Mouse (Mus musculus): ENCODE results near the gene Armc12. TPM values are rescaled to one million over a fixed set of nuclear protein-coding genes. Genes with fewer than 3 reads are reported as not detected.

Armc12 gene
- polyA plus RNA-seq, 1 experiment: not detected

DNA sequence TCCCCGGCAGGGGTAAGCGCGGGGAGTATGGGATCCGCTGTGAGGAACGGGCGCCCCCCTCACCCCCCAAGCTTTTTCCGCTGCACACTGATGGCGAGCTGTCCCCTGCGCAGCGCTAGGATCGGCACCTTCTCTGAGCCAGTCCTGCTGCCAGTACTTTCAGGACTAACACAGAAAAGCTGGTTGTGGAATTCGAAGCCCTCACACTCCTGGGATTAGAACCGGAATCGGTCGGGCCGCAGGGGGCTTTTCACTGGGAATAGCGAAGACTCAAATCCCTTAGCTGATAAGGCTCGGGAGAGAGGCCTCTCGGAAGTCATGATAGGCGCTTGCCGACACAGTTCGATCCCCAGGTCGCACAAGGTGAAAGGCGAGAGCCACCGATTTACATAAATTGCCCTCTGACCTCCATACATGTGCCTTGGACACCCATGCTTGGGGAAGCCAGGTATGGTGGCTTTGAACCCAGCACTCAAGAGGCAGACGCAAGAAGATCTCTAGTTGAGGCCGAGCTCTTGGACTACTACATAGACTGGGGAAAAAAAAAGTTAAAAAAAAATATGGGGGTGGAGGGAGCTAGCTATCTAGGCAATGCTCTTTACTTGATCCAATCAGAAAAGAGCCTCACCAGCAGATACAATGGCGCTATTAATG is 7.1 kb upstream of the Armc12 start:
- H3K79me2 ChIP-seq (ENCODE audit: control insufficient read depth, insufficient read depth): no peaks in the 10 kb centered on the region
- no peaks in the 10 kb centered on the region for H3K36me3 ChIP-seq (ENCODE audit: control insufficient read depth, insufficient read depth)
- peak overlapping the region; percentile 90 for H3K4me2 ChIP-seq (ENCODE audit: low read depth)
- H3K27me3 ChIP-seq (ENCODE audit: control insufficient read depth, insufficient read depth, insufficient read length): no peaks in the 10 kb centered on the region
- H3ac ChIP-seq (ENCODE audit: control insufficient read depth, insufficient read length): no peak overlapping the region
- H3K4me3 ChIP-seq: peak overlapping the region; percentile 21
- TF ChIP-seq MYOD1 (IDR thresholded peaks at IDR 0.05; ENCODE audit: control insufficient read depth in 1 of 3, insufficient read length in 2 of 3, low read depth in 2 of 3): no peak
- TF ChIP-seq CEBPB (IDR thresholded peaks at IDR 0.05; ENCODE audit: insufficient read depth, poor library complexity, severe bottlenecking): no peak
- no peak for TF ChIP-seq TCF12 (IDR thresholded peaks at IDR 0.05; ENCODE audit: insufficient read depth, poor library complexity, severe bottlenecking)
- TF ChIP-seq SRF (IDR thresholded peaks at IDR 0.05; ENCODE audit: control insufficient read depth, insufficient read length, low read depth): no peak
- no peak for TF ChIP-seq REST (IDR thresholded peaks at IDR 0.05; ENCODE audit: insufficient read depth, insufficient read length)
- no peak for TF ChIP-seq MYOG (IDR thresholded peaks at IDR 0.05; ENCODE audit: control insufficient read depth in 1 of 3, insufficient read depth in 1 of 3, insufficient read length in 2 of 3, low read depth in 2 of 3)

- Histone ChIP-seq H3K4me2 (ENCODE audit: low read depth) (no peak overlapping the region), H3K4me3 (no peak overlapping the region), H3K79me2 (ENCODE audit: control insufficient read depth, insufficient read depth) (no peaks in the 10 kb centered on the region), H3K27me3 (ENCODE audit: control insufficient read depth, insufficient read depth, insufficient read length) (no peaks in the 10 kb centered on the region), H3K36me3 (ENCODE audit: control insufficient read depth, insufficient read depth) (no peaks in the 10 kb centered on the region), H3ac (ENCODE audit: control insufficient read depth, insufficient read length) (no peak overlapping the region)
- no peak for TF ChIP-seq E2F4 (IDR thresholded peaks at IDR 0.05; ENCODE audit: insufficient read depth)
- TF ChIP-seq SRF (IDR thresholded peaks at IDR 0.05; ENCODE audit: control insufficient read depth, insufficient read length, low read depth): no peak
- no peak for TF ChIP-seq TCF12 (IDR thresholded peaks at IDR 0.05; ENCODE audit: insufficient read depth, poor library complexity, severe bottlenecking)
- no peak for TF ChIP-seq MAX (IDR thresholded peaks at IDR 0.05; ENCODE audit: low read depth)
- no peak for TF ChIP-seq REST (IDR thresholded peaks at IDR 0.05; ENCODE audit: insufficient read depth, insufficient read length)
- TF ChIP-seq POLR2A (IDR thresholded peaks at IDR 0.05; ENCODE audit: insufficient read length, low read depth): no peak
- TF ChIP-seq TCF3 (IDR thresholded peaks at IDR 0.05; ENCODE audit: insufficient read length, low read depth): no peak
- no peak for TF ChIP-seq POLR2AphosphoS2 (IDR thresholded peaks at IDR 0.05; ENCODE audit: insufficient read length, low read depth)
- no peak for TF ChIP-seq CEBPB (IDR thresholded peaks at IDR 0.05; ENCODE audit: insufficient read depth, poor library complexity, severe bottlenecking)
- no peak for TF ChIP-seq MYOD1 (IDR thresholded peaks at IDR 0.05; ENCODE audit: control insufficient read depth in 1 of 3, insufficient read length in 2 of 3, low read depth in 2 of 3)
- no peak for TF ChIP-seq MYOG (IDR thresholded peaks at IDR 0.05; ENCODE audit: control insufficient read depth in 1 of 3, insufficient read depth in 1 of 3, insufficient read length in 2 of 3, low read depth in 2 of 3)
These were observed 6.5 kb upstream of the Armc12 start for GRCm38 (mm10) chr17:28524009-28524695.

GRCm38 (mm10) chr17:28524831-28525430 is 5.7 kb upstream of the Armc12 start:
- TF ChIP-seq POLR2A (IDR thresholded peaks at IDR 0.05; ENCODE audit: insufficient read length, low read depth): no peak
- no peak for TF ChIP-seq E2F4 (IDR thresholded peaks at IDR 0.05; ENCODE audit: insufficient read depth)
- no peak for TF ChIP-seq REST (IDR thresholded peaks at IDR 0.05; ENCODE audit: insufficient read depth, insufficient read length)
- TF ChIP-seq TCF3 (IDR thresholded peaks at IDR 0.05; ENCODE audit: insufficient read length, low read depth): no peak
- TF ChIP-seq MYOG (IDR thresholded peaks at IDR 0.05; ENCODE audit: control insufficient read depth in 1 of 3, insufficient read depth in 1 of 3, insufficient read length in 2 of 3, low read depth in 2 of 3): no peak
- no peak for TF ChIP-seq TCF12 (IDR thresholded peaks at IDR 0.05; ENCODE audit: insufficient read depth, poor library complexity, severe bottlenecking)
- no peak overlapping the region for H3ac ChIP-seq (ENCODE audit: control insufficient read depth, insufficient read length)
- no peak overlapping the region for H3K4me3 ChIP-seq
- no peak overlapping the region for H3K4me2 ChIP-seq (ENCODE audit: low read depth)
- H3K79me2 ChIP-seq (ENCODE audit: control insufficient read depth, insufficient read depth): no peaks in the 10 kb centered on the region
- no peaks in the 10 kb centered on the region for H3K36me3 ChIP-seq (ENCODE audit: control insufficient read depth, insufficient read depth)
- H3K27me3 ChIP-seq (ENCODE audit: control insufficient read depth, insufficient read depth, insufficient read length): no peaks in the 10 kb centered on the region

- no peaks in the 10 kb centered on the region for H3K27me3 ChIP-seq (ENCODE audit: control insufficient read depth, insufficient read depth, insufficient read length)
- H3K79me2 ChIP-seq (ENCODE audit: control insufficient read depth, insufficient read depth): no peaks in the 10 kb centered on the region
- TF ChIP-seq MYOG (IDR thresholded peaks at IDR 0.05; ENCODE audit: control insufficient read depth in 1 of 3, insufficient read depth in 1 of 3, insufficient read length in 2 of 3, low read depth in 2 of 3) (no peak), REST (IDR thresholded peaks at IDR 0.05; ENCODE audit: insufficient read depth, insufficient read length) (no peak), E2F4 (IDR thresholded peaks at IDR 0.05; ENCODE audit: insufficient read depth) (no peak), CEBPB (IDR thresholded peaks at IDR 0.05; ENCODE audit: insufficient read depth, poor library complexity, severe bottlenecking) (no peak), SRF (IDR thresholded peaks at IDR 0.05; ENCODE audit: control insufficient read depth, insufficient read length, low read depth) (no peak), MAX (IDR thresholded peaks at IDR 0.05; ENCODE audit: low read depth) (no peak), USF1 (IDR thresholded peaks at IDR 0.05; ENCODE audit: low read depth) (no peak), POLR2AphosphoS2 (IDR thresholded peaks at IDR 0.05; ENCODE audit: insufficient read length, low read depth) (no peak), TCF3 (IDR thresholded peaks at IDR 0.05; ENCODE audit: insufficient read length, low read depth) (no peak), POLR2A (IDR thresholded peaks at IDR 0.05; ENCODE audit: insufficient read length, low read depth) (no peak), TCF12 (IDR thresholded peaks at IDR 0.05; ENCODE audit: insufficient read depth, poor library complexity, severe bottlenecking) (no peak), MYOD1 (IDR thresholded peaks at IDR 0.05; ENCODE audit: control insufficient read depth in 1 of 3, insufficient read length in 2 of 3, low read depth in 2 of 3) (no peak)
- peak overlapping the region; percentile 54 for H3K4me2 ChIP-seq (ENCODE audit: low read depth)
- H3K36me3 ChIP-seq (ENCODE audit: control insufficient read depth, insufficient read depth): no peaks in the 10 kb centered on the region
- no peak overlapping the region for H3ac ChIP-seq (ENCODE audit: control insufficient read depth, insufficient read length)
- no peak overlapping the region for H3K4me3 ChIP-seq
These were observed 3.2 kb upstream of the Armc12 start for GRCm38 (mm10) chr17:28527184-28528042.
